Mouse (Mus musculus) brown adipose tissue, adult 24 weeks (tissue): ENCODE data around the gene Tanc1. TPM values are rescaled to one million over a fixed set of nuclear protein-coding genes. Genes with fewer than 3 reads are reported as not detected.

ENCODE experiments used
- polyA plus RNA-seq: library from polyadenylated mRNA; stranded (reverse); fragments of >200 nt; gene quantifications from 2 replicates; pipeline ENCODE4 v1.2.4, GENCODE M21; 2012; ENCODE audit not compliant: missing spikeins, insufficient read depth, insufficient read length

Gene Tanc1
- polyA plus RNA-seq, 1 experiment: 9.7 TPM

Other genes starting within 250 kb of the Tanc1 start
- not detected in 2 replicates for gene Dapl1, start 127.4 kb upstream of the Tanc1 start, polyA plus RNA-seq